Mouse (Mus musculus) ES-E14 (cell line): ENCODE measurements around the gene Ehmt1. TPM values are rescaled to one million over a fixed set of nuclear protein-coding genes. Genes with fewer than 3 reads are reported as not detected.
A peak's percentile ranks its signal among the peaks of the same experiment; 100 is the strongest.

Experiments used
- DNase-seq: peaks from one replicate; pipeline ENCODE4 v3.0.0-alpha.2; 2013; ENCODE audit warnings: low read depth, low spot score
- H3K27ac ChIP-seq: 2 replicates; pipeline ENCODE4 v1.5.1; 2012; ENCODE audit warnings: low read depth, mild to moderate bottlenecking, low read length, moderate library complexity, mixed read lengths; ENCODE audit not compliant: poor library complexity, insufficient read depth, severe bottlenecking
- H3K36me3 ChIP-seq: 2 replicates; pipeline ENCODE4 v1.6.1; 2012; ENCODE audit warnings: mild to moderate bottlenecking, low read length, moderate library complexity, mixed read lengths; ENCODE audit not compliant: control insufficient read depth, poor library complexity, insufficient read depth, severe bottlenecking
- H3K4me1 ChIP-seq, 2 experiments: fragments of 150-350 bp in 1 of 2; sonication (generic) in 1 of 2; 2 replicates each; pipeline ENCODE4 v1.6.1; 2012; ENCODE audit warnings: low read length in 2 of 2, mild to moderate bottlenecking in 1 of 2, mixed read lengths in 1 of 2; ENCODE audit not compliant: control insufficient read depth in 2 of 2, insufficient read depth in 2 of 2, poor library complexity in 1 of 2
- H3K4me3 ChIP-seq, 2 experiments: fragments of 150-350 bp in 1 of 2; sonication (generic) in 1 of 2; 2 replicates each; pipeline ENCODE4 v1.5.1; 2012; ENCODE audit warnings: low read length in 2 of 2, low read depth in 1 of 2, mild to moderate bottlenecking in 1 of 2, mixed read lengths in 1 of 2; ENCODE audit not compliant: insufficient read depth in 1 of 2, poor library complexity in 1 of 2, severe bottlenecking in 1 of 2
- H3K9ac ChIP-seq: 2 replicates; pipeline ENCODE4 v1.6.1; 2012; ENCODE audit warnings: low read depth, mild to moderate bottlenecking, low read length, mixed read lengths; ENCODE audit not compliant: poor library complexity, insufficient read depth, severe bottlenecking
- H3K9me3 ChIP-seq: fragments of 150-350 bp; sonication (generic); 2 replicates; pipeline ENCODE4 v1.6.1; 2012; ENCODE audit warnings: low read depth, mild to moderate bottlenecking, low read length; ENCODE audit not compliant: control insufficient read depth, insufficient read depth
- CHD2 ChIP-seq: IDR thresholded peaks from 2 replicates; pipeline ENCODE4 v1.6.1; 2014; ENCODE audit warnings: mild to moderate bottlenecking, low read depth, low read length, inconsistent platforms
- HCFC1 ChIP-seq: IDR thresholded peaks from 2 replicates; pipeline ENCODE4 v1.6.1; 2012; ENCODE audit warnings: low read length, inconsistent platforms, borderline replicate concordance; ENCODE audit not compliant: insufficient read depth
- MAFK ChIP-seq: IDR thresholded peaks from 2 replicates; pipeline ENCODE4 v1.6.1; 2014; ENCODE audit warnings: mild to moderate bottlenecking, low read depth, low read length, inconsistent platforms; ENCODE audit not compliant: insufficient read depth
- ZC3H11A ChIP-seq: IDR thresholded peaks from 2 replicates; pipeline ENCODE4 v1.6.1; 2012; ENCODE audit warnings: low read depth, mild to moderate bottlenecking, inconsistent platforms, low read length, borderline replicate concordance
- ZNF384 ChIP-seq: IDR thresholded peaks from 2 replicates; pipeline ENCODE4 v1.6.1; 2012; ENCODE audit warnings: low read depth, low read length, inconsistent platforms
- in situ Hi-C, 2 experiments: fragments of 600-800 bp; cut with MboI; formaldehyde crosslinking; loops; one replicate each; pipeline ENCODE4 v1.15.1; 2025; ENCODE audit warnings: low sequenced_read_pairs in 2 of 2, inconsistent platforms in 1 of 2; ENCODE audit not compliant: unreplicated experiment in 2 of 2
- total RNA-seq: library from RNA; depleted of rRNA; stranded (reverse); fragments of 300-350 nt; gene quantifications from 2 replicates; pipeline ENCODE4 v1.2.3, GENCODE M21; 2012

Ehmt1 gene
- total RNA-seq, 1 experiment: 55.1 TPM

GRCm38 (mm10) chr2:24890541-24891447 lies 28.6 kb downstream of the Ehmt1 start:
- in situ Hi-C loops: no loop called here
- H3K36me3 ChIP-seq: no peaks in the 10 kb centered on the region

GRCm38 (mm10) chr2:24888895-24889294 lies 30.5 kb downstream of the Ehmt1 start:
- no peak for TF ChIP-seq MAFK
- no peak for TF ChIP-seq CHD2
- no peak for TF ChIP-seq ZC3H11A
- TF ChIP-seq ZNF384: no peak
- no peak for TF ChIP-seq HCFC1
- DNase-seq: peak; percentile 29
- Histone ChIP-seq H3K4me1 (peaks cover 3 to 5% of the 10 kb centered on the region in 2 experiments; a peak in 2 of 4 replicates), H3K9me3 (no peaks in the 10 kb centered on the region), H3K27ac (no peak overlapping the region), H3K36me3 (peaks cover 7% of the 10 kb centered on the region), H3K9ac (no peak overlapping the region), H3K4me3 (no peak overlapping the region)
- in situ Hi-C loops: no loop called here

More at GRCm38 (mm10) chr2:24890541-24891447, 28.6 kb downstream of the Ehmt1 start:
- H3K9me3 ChIP-seq: no peaks in the 10 kb centered on the region
- peaks cover 3 to 5% of the 10 kb centered on the region in 2 experiments; a peak in 2 of 4 replicates for H3K4me1 ChIP-seq
- no peak for DNase-seq
- H3K4me3 ChIP-seq: no peak overlapping the region
- H3K27ac ChIP-seq: no peak overlapping the region
- no peak overlapping the region for H3K9ac ChIP-seq
- no peak for TF ChIP-seq ZC3H11A
- no peak for TF ChIP-seq ZNF384
- TF ChIP-seq HCFC1: no peak
- TF ChIP-seq CHD2: no peak
- no peak for TF ChIP-seq MAFK

DNA sequence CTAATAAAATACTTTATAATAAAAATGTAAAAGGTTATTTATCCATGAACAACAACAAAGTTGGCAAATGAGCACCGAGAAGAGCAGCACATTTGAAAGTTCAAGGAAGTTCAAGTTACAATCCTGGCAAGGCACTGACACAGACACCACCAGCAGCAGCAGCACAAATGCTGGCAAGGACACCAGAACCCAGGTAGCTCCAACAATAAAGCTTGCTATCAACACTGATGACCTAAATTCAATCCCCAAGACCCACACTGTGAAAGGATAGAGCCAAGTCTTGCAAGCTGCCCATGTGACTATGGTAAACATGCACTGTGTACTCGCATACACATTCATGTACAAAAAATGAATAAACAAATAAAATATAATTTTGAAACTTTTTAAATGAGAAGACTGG lies 38.7 kb downstream of the Ehmt1 start:
- H3K4me3 ChIP-seq: no peak overlapping the region
- H3K9ac ChIP-seq: no peak overlapping the region
- no peak overlapping the region for H3K27ac ChIP-seq
- DNase-seq: no peak
- no peaks in the 10 kb centered on the region for H3K4me1 ChIP-seq
- peaks cover 10% of the 10 kb centered on the region for H3K36me3 ChIP-seq
- no peaks in the 10 kb centered on the region for H3K9me3 ChIP-seq
- TF ChIP-seq ZNF384 (no peak), CHD2 (no peak), ZC3H11A (no peak), HCFC1 (no peak), MAFK (no peak)
- in situ Hi-C loops: no loop called here

- DNase-seq: no peak
- H3K9me3 ChIP-seq: no peaks in the 10 kb centered on the region
- H3K36me3 ChIP-seq: peaks cover 6% of the 10 kb centered on the region; the same call in 1 of the 2 replicates
- H3K27ac ChIP-seq: no peak overlapping the region
- TF ChIP-seq MAFK (no peak), ZC3H11A (no peak), CHD2 (no peak), ZNF384 (no peak), HCFC1 (no peak)
- no peaks in the 10 kb centered on the region for H3K4me1 ChIP-seq
- in situ Hi-C loops: no loop called here
- H3K9ac ChIP-seq: no peak overlapping the region
- H3K4me3 ChIP-seq: no peak overlapping the region
Measured at GRCm38 (mm10) chr2:24870952-24871351, 48.5 kb downstream of the Ehmt1 start.
